Mouse (Mus musculus) forebrain, postnatal 0 days (tissue): ENCODE measurements around the gene Megf8. TPM values are rescaled to one million over a fixed set of nuclear protein-coding genes. Genes with fewer than 3 reads are reported as not detected.
"Not testable (repeated sequence)": the region's sequence is repeated elsewhere in the genome, so short reads cannot be mapped to it uniquely, and the experiment has no call there.

Source experiments
- ATAC-seq: fragments of 200-750 bp; cut with Nextera tagmentation; 2 replicates; pipeline ENCODE4 v1.8.0; 2017; ENCODE audit warnings: mild to moderate bottlenecking, moderate library complexity
- DNase-seq: peaks from one replicate; pipeline ENCODE4 v3.0.0-alpha.2; 2015
- H3K27ac ChIP-seq: fragments of 300-500 bp; sonication (generic); 2 replicates; pipeline ENCODE4 v1.5.1; 2014; ENCODE audit warnings: low read depth, mild to moderate bottlenecking, antibody characterized with exemption, low read length, moderate library complexity, mixed read lengths
- H3K27me3 ChIP-seq: fragments of 300-500 bp; sonication (generic); 2 replicates; pipeline ENCODE4 v1.6.1; 2014; ENCODE audit warnings: mild to moderate bottlenecking, low read length, mixed read lengths; ENCODE audit not compliant: insufficient read depth
- H3K36me3 ChIP-seq: fragments of 300-500 bp; sonication (generic); 2 replicates; pipeline ENCODE4 v1.6.1; 2014; ENCODE audit warnings: mild to moderate bottlenecking, moderate library complexity; ENCODE audit not compliant: insufficient read depth
- H3K4me1 ChIP-seq: fragments of 300-500 bp; sonication (generic); 2 replicates; pipeline ENCODE4 v1.6.1; 2014; ENCODE audit warnings: antibody characterized with exemption; ENCODE audit not compliant: insufficient read depth
- H3K4me2 ChIP-seq: fragments of 300-500 bp; sonication (generic); 2 replicates; pipeline ENCODE4 v1.6.1; 2014; ENCODE audit warnings: low read depth, mild to moderate bottlenecking, moderate library complexity
- H3K4me3 ChIP-seq: fragments of 300-500 bp; sonication (generic); 2 replicates; pipeline ENCODE4 v1.5.1; 2014; ENCODE audit warnings: low read depth, low read length, mixed read lengths
- H3K9ac ChIP-seq: fragments of 300-500 bp; sonication (generic); 2 replicates; pipeline ENCODE4 v1.6.1; 2014; ENCODE audit warnings: mild to moderate bottlenecking
- H3K9me3 ChIP-seq: fragments of 300-500 bp; sonication (generic); 2 replicates; pipeline ENCODE4 v1.6.1; 2016; ENCODE audit warnings: low read length
- CTCF ChIP-seq: sonication (generic); IDR thresholded peaks from 2 replicates; pipeline ENCODE4 v1.5.1; 2016; ENCODE audit warnings: antibody characterized with exemption, control low read depth, low read depth
- WGBS: fragments of 180-500 bp; shearing (Covaris S2); extraction: QIAGEN DNeasy Blood & Tissue Kit; methylation state at CpG from one replicate; pipeline ENCODE4 v1.1.7; 2014; 5-methylcytosine and 5-hydroxymethylcytosine counted together
- polyA plus RNA-seq: library from polyadenylated mRNA; unstranded; fragments of >200 nt; fragmentation: Nextera tagmentation; extraction: Ambion mirVana; gene quantifications from 2 replicates; pipeline ENCODE4 v1.2.1, GENCODE M21; 2015
- total RNA-seq: library from RNA; depleted of rRNA; stranded (reverse); fragments of >200 nt; gene quantifications from 2 replicates; pipeline ENCODE4 v1.2.3, GENCODE M21; 2014

Megf8 gene
- total and polyA plus RNA-seq, 2 experiments from 2014 or later, result 12.8 to 67.8 TPM

DNA sequence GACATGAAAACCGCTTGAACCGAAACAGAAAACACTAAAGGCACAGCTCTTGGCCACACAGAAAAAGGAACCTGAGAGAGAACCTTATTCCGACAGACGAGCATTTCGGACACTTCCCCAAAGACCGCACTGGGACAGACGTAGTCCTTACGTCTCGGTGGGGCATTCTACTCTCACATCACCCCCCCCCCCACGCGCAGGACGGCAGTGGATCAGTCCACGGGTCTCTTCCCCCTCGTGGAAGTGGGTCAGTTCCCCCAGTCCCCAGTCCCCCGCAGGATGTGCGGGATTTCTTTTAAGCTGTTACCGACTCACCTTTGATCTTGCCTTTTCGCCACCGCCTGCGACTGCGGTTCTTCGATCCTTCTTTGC lies 78.2 kb downstream of the Megf8 start:
- no peaks in the 10 kb centered on the region for H3K36me3 ChIP-seq
- 1% methylated on average over 22 of the region's 22 CpGs for WGBS
- peak; percentile 58 for ATAC-seq
- peaks cover 26% of the 10 kb centered on the region for H3K4me1 ChIP-seq
- TF ChIP-seq CTCF, result no peak
- peak overlapping the region; percentile 65 for H3K4me2 ChIP-seq
- no peak for DNase-seq
- H3K9ac ChIP-seq, result peak overlapping the region; percentile 64
- no peaks in the 10 kb centered on the region for H3K27me3 ChIP-seq
- peak overlapping the region; percentile 79 for H3K27ac ChIP-seq
- H3K9me3 ChIP-seq, result no peaks in the 10 kb centered on the region
- peak overlapping the region; percentile 65 for H3K4me3 ChIP-seq

DNA sequence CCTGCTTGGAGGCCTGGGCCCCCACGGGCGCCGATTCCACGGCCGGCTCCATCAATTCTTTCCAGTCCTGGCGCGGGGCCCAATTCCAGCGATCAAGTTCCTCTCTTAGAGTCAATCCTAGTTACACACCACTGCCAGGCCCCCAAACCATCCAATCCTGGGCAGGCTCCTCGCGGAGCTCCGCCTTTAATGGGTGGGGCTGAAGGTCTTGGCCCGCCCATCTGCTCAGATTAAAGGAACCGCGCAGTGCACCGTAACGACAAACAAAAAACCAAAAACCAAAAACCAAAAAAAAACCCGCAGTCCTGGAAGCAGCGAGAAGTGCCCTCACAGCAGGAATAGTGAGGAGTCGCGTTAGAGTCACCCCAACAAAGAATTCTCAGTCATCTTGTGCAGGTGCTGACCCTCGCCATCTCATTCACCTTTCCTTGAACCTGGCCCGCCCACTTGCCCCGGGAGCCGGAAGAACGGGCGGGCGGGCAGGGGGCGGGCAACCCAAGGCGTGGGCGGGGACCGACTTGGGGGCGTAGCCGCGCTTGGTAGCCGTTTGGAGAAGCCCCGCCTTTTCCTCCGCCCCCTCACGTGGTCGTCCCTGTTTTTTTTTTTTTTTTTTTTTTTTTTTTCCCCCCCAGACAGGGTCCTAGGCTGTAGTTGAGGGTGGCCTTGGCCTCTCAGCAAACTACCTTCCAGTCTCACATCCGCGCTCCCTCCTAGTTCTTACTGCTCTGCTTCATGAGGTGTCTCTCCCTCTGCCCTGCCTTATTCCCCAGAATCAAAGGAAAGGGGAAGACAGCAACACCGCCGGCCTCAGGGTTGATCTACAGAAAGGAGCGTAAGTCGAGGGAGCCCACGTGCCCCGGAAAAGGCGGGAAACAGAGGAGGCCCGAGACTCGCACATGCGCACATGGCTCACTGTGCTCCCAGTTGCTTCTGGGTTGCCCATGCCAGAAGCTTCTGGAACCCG lies 78.9 kb downstream of the Megf8 start:
- H3K4me3 ChIP-seq, result peak overlapping the region; percentile 65
- H3K27ac ChIP-seq, result peak overlapping the region; percentile 81
- peaks cover 22% of the 10 kb centered on the region for H3K4me1 ChIP-seq
- peak overlapping the region; percentile 65 for H3K4me2 ChIP-seq
- H3K9me3 ChIP-seq, result no peaks in the 10 kb centered on the region
- TF ChIP-seq CTCF, result no peak
- ATAC-seq (peak; percentile 99), DNase-seq (peak; percentile 97)
- WGBS, result 6% methylated on average over 44 of the region's 52 CpGs
- no peaks in the 10 kb centered on the region for H3K27me3 ChIP-seq
- no peaks in the 10 kb centered on the region for H3K36me3 ChIP-seq
- H3K9ac ChIP-seq, result peak overlapping the region; percentile 64

DNA sequence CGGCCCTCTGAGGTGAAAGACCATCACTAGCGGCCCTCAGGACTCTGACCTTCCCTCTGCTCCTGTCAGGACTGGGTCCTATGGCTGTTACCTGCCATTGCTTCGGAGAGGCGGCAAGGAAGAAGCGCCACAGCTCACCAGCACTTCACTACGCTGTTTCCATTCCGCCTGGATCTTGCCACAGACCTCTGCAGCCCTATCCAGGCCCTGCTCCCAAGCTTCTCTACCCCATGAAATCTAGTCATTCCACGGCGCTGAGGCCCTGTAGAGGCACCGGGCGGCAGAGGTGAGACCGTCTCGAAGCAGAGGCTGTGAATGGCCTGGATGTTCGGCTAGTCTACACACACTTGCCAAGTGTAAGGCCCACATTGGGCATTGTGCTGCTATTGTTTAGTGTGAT lies 79.7 kb downstream of the Megf8 start:
- ATAC-seq, result no peak
- no peak for DNase-seq
- no peaks in the 10 kb centered on the region for H3K9me3 ChIP-seq
- no peaks in the 10 kb centered on the region for H3K36me3 ChIP-seq
- WGBS, result 92% methylated on average over 14 of the region's 14 CpGs
- peak overlapping the region; percentile 65 for H3K4me2 ChIP-seq
- no peak for TF ChIP-seq CTCF
- H3K4me1 ChIP-seq, result peaks cover 22% of the 10 kb centered on the region
- peak overlapping the region; percentile 1; the same call in 1 of the 2 replicates for H3K9ac ChIP-seq
- H3K4me3 ChIP-seq, result peak overlapping the region; percentile 65
- no peaks in the 10 kb centered on the region for H3K27me3 ChIP-seq
- peak overlapping the region; percentile 81 for H3K27ac ChIP-seq

DNA sequence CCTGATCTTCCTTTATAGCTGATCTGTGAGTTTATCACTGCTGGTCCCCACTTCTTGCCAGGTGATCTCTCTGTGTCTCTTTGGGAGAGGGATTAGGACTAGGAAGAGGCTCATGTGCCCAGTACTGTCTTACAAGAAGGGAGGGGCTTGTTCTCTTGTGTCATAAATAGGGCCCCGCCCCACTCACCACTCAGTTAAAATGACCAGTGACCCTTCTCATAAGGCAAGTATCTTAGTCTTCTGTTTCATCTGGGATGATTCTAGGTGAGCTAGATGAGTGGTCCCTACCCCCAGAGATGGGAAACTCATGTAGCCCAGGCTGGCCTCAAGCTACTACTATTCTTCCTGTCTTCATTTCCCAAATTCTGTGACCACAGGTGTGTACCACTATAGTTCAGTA lies 81.6 kb downstream of the Megf8 start, which contains the start of gene Lipe:
TSS of gene Lipe (minus strand) at position 101 of the 400 bp plus-strand sequence.
- Histone ChIP-seq H3K4me1 (peaks cover 13% of the 10 kb centered on the region), H3K4me3 (no peak within 1 kb of the TSS), H3K27ac (no peak within 1 kb of the TSS), H3K9me3 (no peaks in the 10 kb centered on the region), H3K27me3 (no peaks in the 10 kb centered on the region), H3K36me3 (no peaks in the 10 kb centered on the region), H3K4me2 (no peak within 1 kb of the TSS), H3K9ac (no peak within 1 kb of the TSS)
- DNase-seq (no peak), ATAC-seq (no peak)
- no peak for TF ChIP-seq CTCF
- WGBS, result 97% methylated on average over 1 of the region's 1 CpGs

DNA sequence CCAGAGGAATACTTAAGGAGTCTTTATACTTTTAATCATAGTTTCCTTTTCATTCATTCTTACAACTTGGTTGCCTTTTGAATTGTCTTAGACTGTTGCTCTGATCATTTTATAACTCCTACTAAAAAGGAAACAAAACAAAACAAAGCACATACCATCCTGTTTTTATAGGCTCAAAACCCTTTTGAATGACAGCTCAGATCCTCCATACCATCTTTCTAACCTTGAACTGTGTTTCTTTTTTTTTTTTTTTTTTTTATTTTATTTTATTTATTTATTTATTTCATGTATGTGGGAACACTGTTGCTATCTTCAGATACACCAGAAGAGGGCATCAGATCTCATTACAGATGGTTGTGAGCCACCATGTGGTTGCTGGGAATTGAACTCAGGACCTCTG lies 82.1 kb downstream of the Megf8 start:
- H3K4me3 ChIP-seq, H3K9me3 ChIP-seq, H3K4me1 ChIP-seq, H3K4me2 ChIP-seq, H3K27ac ChIP-seq, H3K27me3 ChIP-seq, ATAC-seq, H3K36me3 ChIP-seq, H3K9ac ChIP-seq, DNase-seq: not testable (repeated sequence)

DNA sequence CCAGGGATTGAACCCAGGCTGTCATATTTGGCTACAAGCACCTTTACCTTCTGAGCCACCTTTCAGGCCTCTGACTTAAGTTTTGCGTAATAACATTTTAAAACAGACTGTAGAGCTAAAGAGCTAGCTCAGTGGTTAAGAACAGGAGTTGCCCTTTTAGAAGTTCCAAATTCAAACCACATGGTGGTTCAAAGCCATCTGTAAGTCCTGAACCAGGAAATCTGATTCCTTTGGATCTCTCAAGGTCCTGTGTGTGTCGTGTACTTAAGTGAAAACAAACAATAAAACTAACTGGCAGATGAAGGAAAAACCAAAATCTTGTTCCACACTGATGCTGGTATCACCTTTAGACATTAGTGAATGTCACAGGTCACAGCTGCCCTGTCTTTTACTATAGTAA lies 84.6 kb downstream of the Megf8 start:
- H3K9ac ChIP-seq, result no peak overlapping the region
- TF ChIP-seq CTCF, result no peak
- no peaks in the 10 kb centered on the region for H3K9me3 ChIP-seq
- H3K4me2 ChIP-seq, result no peak overlapping the region
- ATAC-seq, result no peak
- 66% methylated on average over 2 of the region's 2 CpGs for WGBS
- no peaks in the 10 kb centered on the region for H3K27me3 ChIP-seq
- no peak overlapping the region for H3K27ac ChIP-seq
- H3K4me3 ChIP-seq, result no peak overlapping the region
- DNase-seq, result no peak
- H3K4me1 ChIP-seq, result no peaks in the 10 kb centered on the region
- H3K36me3 ChIP-seq, result no peaks in the 10 kb centered on the region

DNA sequence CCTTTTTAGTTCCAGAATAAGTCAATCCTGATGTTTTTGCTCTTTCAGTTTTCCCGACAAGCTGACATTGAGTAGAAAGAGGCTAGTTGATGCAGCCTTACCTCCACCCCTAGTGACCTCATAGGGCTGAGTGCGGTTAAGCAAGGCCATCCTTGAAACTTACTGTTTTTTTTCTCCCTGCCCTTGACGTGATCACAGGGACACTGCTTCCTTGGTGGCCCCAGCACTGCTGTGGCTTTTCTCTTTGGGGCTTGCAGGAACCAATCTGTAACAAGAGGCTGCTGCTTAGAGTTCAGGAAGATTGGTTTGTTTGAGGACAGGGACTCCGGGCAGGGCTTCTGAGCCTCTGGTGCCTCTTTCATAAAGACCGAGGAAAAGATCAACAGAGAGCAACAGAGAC lies 85.0 kb downstream of the Megf8 start:
- TF ChIP-seq CTCF, result no peak
- H3K27me3 ChIP-seq, result no peaks in the 10 kb centered on the region
- H3K9me3 ChIP-seq, result no peaks in the 10 kb centered on the region
- H3K9ac ChIP-seq, result no peak overlapping the region
- H3K4me1 ChIP-seq, result no peaks in the 10 kb centered on the region
- ATAC-seq, result no peak
- H3K27ac ChIP-seq, result no peak overlapping the region
- no peak for DNase-seq
- WGBS, result 36% methylated on average over 5 of the region's 5 CpGs
- no peak overlapping the region for H3K4me2 ChIP-seq
- no peaks in the 10 kb centered on the region for H3K36me3 ChIP-seq
- no peak overlapping the region for H3K4me3 ChIP-seq
